Mouse (Mus musculus): Measurements from ENCODE around the gene Homer2.

Homer2 gene

GRCm38 (mm10) chr7:81560101-81561049 is 147.0 kb downstream of the Homer2 start:
- no peak for DNase-seq (ENCODE audit: low spot score in 2 of 2)

- DNase-seq (ENCODE audit: low spot score in 2 of 2): no peak
Observed at GRCm38 (mm10) chr7:81559231-81559980, 147.9 kb downstream of the Homer2 start.

- DNase-seq (ENCODE audit: low spot score in 2 of 2): no peak
Observed at GRCm38 (mm10) chr7:81557985-81558360, 149.4 kb downstream of the Homer2 start.

- no peak for DNase-seq (ENCODE audit: low spot score in 2 of 2)
Observed at GRCm38 (mm10) chr7:81557252-81557984, 149.9 kb downstream of the Homer2 start.

- no peak for DNase-seq (ENCODE audit: low spot score in 2 of 2)
Observed at GRCm38 (mm10) chr7:81556839-81557238, 150.5 kb downstream of the Homer2 start.

- peak in 1 of 2 experiments; percentile 42 for DNase-seq (ENCODE audit: low spot score in 2 of 2)
Observed at GRCm38 (mm10) chr7:81554369-81554768, 153.0 kb downstream of the Homer2 start.

GRCm38 (mm10) chr7:81553589-81553988 is 153.7 kb downstream of the Homer2 start:
- no peak for DNase-seq (ENCODE audit: low spot score in 2 of 2)
